Mouse (Mus musculus) C2C12 (cell line): ENCODE data around the gene Snrnp70. TPM values are rescaled to one million over a fixed set of nuclear protein-coding genes. Genes with fewer than 3 reads are reported as not detected.
A peak's percentile ranks its signal among the peaks of the same experiment; 100 is the strongest.

Source experiments
- H3K27me3 ChIP-seq: one replicate; pipeline ENCODE4 v1.6.1; 2011; ENCODE audit not compliant: control insufficient read depth, insufficient read depth, insufficient read length
- H3K36me3 ChIP-seq: one replicate; pipeline ENCODE4 v1.6.1; 2011; ENCODE audit not compliant: control insufficient read depth, insufficient read depth
- H3K4me3 ChIP-seq: one replicate; pipeline ENCODE4 v1.5.1; 2011; ENCODE audit warnings: mild to moderate bottlenecking, control low read depth; ENCODE audit not compliant: poor library complexity, insufficient read depth, severe bottlenecking
- H3K79me2 ChIP-seq: one replicate; pipeline ENCODE4 v1.6.1; 2011; ENCODE audit not compliant: control insufficient read depth, insufficient read depth
- H3K79me3 ChIP-seq: one replicate; pipeline ENCODE4 v1.6.1; 2011; ENCODE audit warnings: low read depth, control low read depth
- H3ac ChIP-seq: one replicate; pipeline ENCODE3; 2011; ENCODE audit warnings: low read depth; ENCODE audit not compliant: control insufficient read depth, insufficient read length
- CEBPB ChIP-seq: IDR thresholded peaks from one replicate; pipeline ENCODE4 v1.6.1; 2011; ENCODE audit warnings: low read depth, mild to moderate bottlenecking, control low read depth, moderate library complexity
- CTCF ChIP-seq: IDR thresholded peaks from one replicate; pipeline ENCODE4 v1.5.1; 2011; ENCODE audit not compliant: control insufficient read depth, insufficient read depth, insufficient read length
- FOSL1 ChIP-seq: IDR thresholded peaks from one replicate; pipeline ENCODE4 v1.8.0; 2011; ENCODE audit warnings: mild to moderate bottlenecking, low read length; ENCODE audit not compliant: poor library complexity, insufficient read depth, severe bottlenecking
- MAX ChIP-seq: IDR thresholded peaks from one replicate; pipeline ENCODE4 v1.6.1; 2011; ENCODE audit warnings: mild to moderate bottlenecking, control low read depth
- MYOD1 ChIP-seq: IDR thresholded peaks from one replicate; pipeline ENCODE4 v1.6.1; 2011; ENCODE audit warnings: low read depth; ENCODE audit not compliant: control insufficient read depth, insufficient read length
- MYOG ChIP-seq: IDR thresholded peaks from one replicate; pipeline ENCODE4 v1.6.1; 2011; ENCODE audit not compliant: control insufficient read depth, insufficient read length; ENCODE audit errors: extremely low read depth
- USF1 ChIP-seq: IDR thresholded peaks from one replicate; pipeline ENCODE4 v1.6.1; 2011; ENCODE audit warnings: low read depth, mild to moderate bottlenecking, control low read depth, moderate library complexity
- polyA plus RNA-seq: library from polyadenylated mRNA; unstranded; fragments of >200 nt; fragmentation: generic; extraction: Trizol; gene quantifications from one replicate; pipeline ENCODE4 v1.2.1, GENCODE M21; 2012; ENCODE audit warnings: missing spikeins

Gene Snrnp70
- polyA plus RNA-seq, 1 experiment, result 321 TPM

DNA sequence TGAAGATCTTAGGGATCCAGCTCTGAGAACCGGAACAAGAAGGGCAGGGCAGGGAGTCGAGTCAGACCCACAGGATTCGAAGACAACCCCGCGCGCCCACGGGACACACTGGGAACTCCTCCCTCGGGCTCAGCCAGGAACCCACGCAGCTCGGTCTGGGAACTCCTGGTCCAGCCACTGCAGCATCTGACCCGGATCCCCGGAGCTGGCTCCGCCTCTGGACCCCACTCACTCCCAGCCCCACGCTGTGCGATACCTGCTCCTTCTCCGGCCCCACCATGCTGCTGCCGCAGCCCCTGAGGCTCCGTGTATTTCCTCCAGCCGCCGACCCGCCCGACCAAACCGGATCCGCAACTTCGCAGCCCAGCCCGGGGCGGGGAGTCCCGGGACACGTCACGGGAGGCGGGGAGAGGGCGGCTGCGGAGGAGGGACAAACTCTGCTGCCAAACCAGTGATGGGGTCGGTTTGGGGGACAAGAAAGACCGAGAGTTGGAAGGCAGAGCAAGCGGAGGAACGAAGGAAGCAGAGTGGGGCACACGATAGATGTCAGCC lies 62.0 kb downstream of the Snrnp70 start, which contains the start of gene Trpm4:
Gene Trpm4 (minus strand): TSS at position 350 of the 552 bp plus-strand sequence.
- peak within 1 kb of the TSS; percentile 45 for H3K4me3 ChIP-seq
- TF ChIP-seq MYOG (no peak), FOSL1 (no peak), CTCF (no peak)
- no peaks in the 10 kb centered on the region for H3K27me3 ChIP-seq
- H3ac ChIP-seq, result peak within 1 kb of the TSS; percentile 75
- no peaks in the 10 kb centered on the region for H3K79me2 ChIP-seq
- H3K79me3 ChIP-seq, result no peaks in the 10 kb centered on the region
- H3K36me3 ChIP-seq, result no peaks in the 10 kb centered on the region

DNA sequence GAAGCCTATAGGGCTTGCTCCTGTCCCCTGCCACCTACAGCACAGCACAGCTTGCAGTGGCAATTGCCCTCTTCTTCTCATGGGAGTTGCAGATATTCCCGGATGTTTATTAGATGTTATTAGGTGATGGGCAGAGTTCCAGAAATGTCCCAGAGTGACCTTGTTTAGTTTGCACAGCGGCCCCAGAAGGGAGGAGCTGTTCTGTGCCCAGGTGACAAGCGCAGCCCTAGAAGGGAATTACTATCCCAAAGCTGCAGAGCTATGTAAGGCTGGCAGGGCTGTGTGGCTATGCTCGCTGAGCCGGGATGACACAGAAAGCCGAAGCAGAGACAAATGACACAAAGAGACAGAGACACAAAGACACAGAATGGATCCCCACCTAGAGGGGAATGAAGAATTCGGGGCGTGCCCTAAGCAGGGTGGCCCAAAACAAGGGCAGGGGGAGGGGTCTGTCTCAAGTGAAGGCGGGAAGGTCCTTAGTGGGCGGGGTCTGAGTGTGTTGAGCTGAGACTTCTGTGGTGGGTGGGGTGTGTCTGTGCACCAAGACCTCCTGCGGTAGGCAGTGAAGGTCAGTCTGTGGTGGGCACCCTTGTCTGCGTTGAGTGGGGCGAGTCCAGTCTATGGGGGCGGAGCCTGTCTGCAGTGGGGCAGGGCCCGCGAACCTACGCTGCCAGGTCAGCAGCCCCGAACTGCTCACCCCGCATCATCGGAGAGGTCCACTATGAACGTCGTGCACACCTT lies 62.7 kb downstream of the Snrnp70 start:
- H3K79me3 ChIP-seq, result no peaks in the 10 kb centered on the region
- peak overlapping the region; percentile 45 for H3K4me3 ChIP-seq
- TF ChIP-seq CTCF, result no peak
- no peak for TF ChIP-seq CEBPB
- no peak for TF ChIP-seq FOSL1
- no peak for TF ChIP-seq MYOD1
- no peak for TF ChIP-seq USF1
- TF ChIP-seq MYOG, result no peak
- no peak for TF ChIP-seq MAX

DNA sequence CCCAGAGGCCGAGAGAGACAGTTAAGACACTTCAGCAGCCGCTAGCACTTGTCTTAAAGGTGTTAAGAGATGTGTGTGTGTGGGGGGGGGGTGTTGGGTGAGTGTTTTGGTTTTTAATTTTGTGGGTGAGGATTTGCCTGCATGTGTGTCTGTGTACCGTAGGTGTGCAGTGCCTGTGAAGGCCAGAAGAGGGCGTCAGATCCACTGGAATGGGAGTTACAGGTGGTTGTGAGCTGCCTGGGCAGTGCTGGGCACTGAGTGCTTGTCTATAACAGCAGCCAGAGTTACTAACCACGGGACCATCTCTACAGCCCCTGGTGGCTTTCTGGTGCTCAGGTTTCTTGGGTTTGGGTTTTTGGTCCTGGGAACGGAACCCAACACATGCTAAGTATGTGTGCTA lies 64.0 kb downstream of the Snrnp70 start:
- H3K79me2 ChIP-seq, result no peaks in the 10 kb centered on the region
- no peaks in the 10 kb centered on the region for H3K79me3 ChIP-seq
- no peaks in the 10 kb centered on the region for H3K27me3 ChIP-seq
- no peaks in the 10 kb centered on the region for H3K36me3 ChIP-seq
- H3ac ChIP-seq, result no peak overlapping the region
- no peak overlapping the region for H3K4me3 ChIP-seq
- TF ChIP-seq MYOD1 (no peak), MYOG (no peak), MAX (no peak), USF1 (no peak), FOSL1 (no peak), CTCF (no peak), CEBPB (no peak)

More for the DNA sequence above, 62.7 kb downstream of the Snrnp70 start:
- H3K79me2 ChIP-seq, result no peaks in the 10 kb centered on the region
- H3K27me3 ChIP-seq, result no peaks in the 10 kb centered on the region
- peak overlapping the region; percentile 75 for H3ac ChIP-seq
- no peaks in the 10 kb centered on the region for H3K36me3 ChIP-seq

DNA sequence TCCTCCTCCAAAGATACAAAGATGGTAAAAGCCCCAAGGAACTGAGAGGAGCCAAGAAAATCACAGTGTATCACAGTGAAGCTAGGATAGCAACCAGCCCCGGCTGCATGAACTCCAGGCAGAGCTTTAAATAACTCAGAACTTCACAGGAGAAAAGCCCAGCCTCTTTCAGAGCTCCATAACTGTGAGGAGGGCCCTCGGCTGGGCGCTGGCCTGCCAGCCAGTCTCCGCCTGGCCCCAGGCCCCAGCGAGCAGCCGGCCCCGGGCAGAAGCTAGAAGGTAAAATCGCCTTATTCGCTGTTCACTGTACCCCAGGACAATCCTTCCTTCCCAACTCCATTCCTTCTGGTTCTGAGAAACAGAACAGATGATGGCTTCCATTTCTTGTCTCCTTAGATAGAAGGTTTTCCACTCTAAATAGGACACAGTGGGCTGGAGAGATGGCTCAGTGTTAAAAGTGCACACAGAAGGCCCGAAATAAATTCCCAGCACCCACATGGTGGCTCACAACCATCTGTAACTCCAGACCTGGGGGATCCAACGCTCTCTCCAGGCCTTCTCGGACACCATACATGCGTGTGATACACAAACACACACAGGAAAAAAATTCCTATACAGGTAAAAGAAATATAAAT lies 66.6 kb downstream of the Snrnp70 start:
- TF ChIP-seq CTCF (no peak), USF1 (no peak), MYOD1 (no peak), FOSL1 (no peak), CEBPB (no peak), MYOG (no peak), MAX (no peak)
- no peaks in the 10 kb centered on the region for H3K79me3 ChIP-seq
- H3K27me3 ChIP-seq, result no peaks in the 10 kb centered on the region

More for the DNA sequence above, 66.6 kb downstream of the Snrnp70 start:
- H3K36me3 ChIP-seq, result no peaks in the 10 kb centered on the region
- H3ac ChIP-seq, result no peak overlapping the region
- no peaks in the 10 kb centered on the region for H3K79me2 ChIP-seq
- H3K4me3 ChIP-seq, result no peak overlapping the region

Other genes starting within 250 kb of the Snrnp70 start
- 129 TPM for gene Pih1d1, start 241.4 kb downstream of the Snrnp70 start, polyA plus RNA-seq
- 34.6 TPM for gene Aldh16a1, start 241.2 kb downstream of the Snrnp70 start, polyA plus RNA-seq
- gene Slc17a7, start 231.8 kb downstream of the Snrnp70 start, polyA plus RNA-seq, result 0.14 TPM
- not detected for gene Gfy, start 216.2 kb downstream of the Snrnp70 start, polyA plus RNA-seq
- gene Pth2, start 214.7 kb downstream of the Snrnp70 start, polyA plus RNA-seq, result not detected
- not detected for gene Ccdc155, start 190.8 kb downstream of the Snrnp70 start, polyA plus RNA-seq
- 0.07 TPM for gene Dkkl1, start 183.6 kb downstream of the Snrnp70 start, polyA plus RNA-seq
- gene Tead2, start 180.0 kb downstream of the Snrnp70 start, polyA plus RNA-seq, result 127 TPM
- gene Cd37, start 156.6 kb downstream of the Snrnp70 start, polyA plus RNA-seq, result 0.37 TPM
- not detected for gene Slc6a16, start 154.7 kb downstream of the Snrnp70 start, polyA plus RNA-seq
- gene Slc6a21, start 118.2 kb downstream of the Snrnp70 start, polyA plus RNA-seq, result not detected
- gene Trpm4, start 62.0 kb downstream of the Snrnp70 start, polyA plus RNA-seq, result 10.6 TPM
- gene Hrc, start 60.5 kb downstream of the Snrnp70 start, polyA plus RNA-seq, result 0.51 TPM
- 4.8 TPM for gene Ppfia3, start 28.7 kb downstream of the Snrnp70 start, polyA plus RNA-seq
- gene Lin7b, start 25.2 kb downstream of the Snrnp70 start, polyA plus RNA-seq, result 0.94 TPM
- 0.01 TPM for gene Kcna7, start 9.9 kb upstream of the Snrnp70 start, polyA plus RNA-seq
- 0.92 TPM for gene Ntf5, start 18.0 kb upstream of the Snrnp70 start, polyA plus RNA-seq
- not detected for gene Lhb, start 25.1 kb upstream of the Snrnp70 start, polyA plus RNA-seq
- 25.2 TPM for gene Gys1, start 39.1 kb upstream of the Snrnp70 start, polyA plus RNA-seq
- gene Ruvbl2, start 42.4 kb upstream of the Snrnp70 start, polyA plus RNA-seq, result 179 TPM
- 14,288 TPM for gene Ftl1, start 64.1 kb upstream of the Snrnp70 start, polyA plus RNA-seq
- gene Bax, start 71.2 kb upstream of the Snrnp70 start, polyA plus RNA-seq, result 642 TPM
- gene Tulp2, start 86.1 kb upstream of the Snrnp70 start, polyA plus RNA-seq, result not detected
- not detected for gene Gm45808, start 91.1 kb upstream of the Snrnp70 start, polyA plus RNA-seq
- gene Dhdh, start 93.1 kb upstream of the Snrnp70 start, polyA plus RNA-seq, result 0.07 TPM
- gene Nucb1, start 114.7 kb upstream of the Snrnp70 start, polyA plus RNA-seq, result 115 TPM
- 32.5 TPM for gene Ppp1r15a, start 130.5 kb upstream of the Snrnp70 start, polyA plus RNA-seq
- gene Plekha4, start 130.6 kb upstream of the Snrnp70 start, polyA plus RNA-seq, result 0.89 TPM
- 1.7 TPM for gene Hsd17b14, start 159.2 kb upstream of the Snrnp70 start, polyA plus RNA-seq
- gene Bcat2, start 174.4 kb upstream of the Snrnp70 start, polyA plus RNA-seq, result 26.5 TPM
- gene Fgf21, start 219.7 kb upstream of the Snrnp70 start, polyA plus RNA-seq, result 0.97 TPM
- gene Fut1, start 221.5 kb upstream of the Snrnp70 start, polyA plus RNA-seq, result 0.04 TPM
- gene Izumo1, start 226.1 kb upstream of the Snrnp70 start, polyA plus RNA-seq, result not detected
- not detected for gene Rasip1, start 231.7 kb upstream of the Snrnp70 start, polyA plus RNA-seq
- gene Mamstr, start 244.2 kb upstream of the Snrnp70 start, polyA plus RNA-seq, result 0.48 TPM